Mouse (Mus musculus): ENCODE data around the gene Grin3b.

Grin3b gene

GRCm38 (mm10) chr10:79970415-79971182 is at the start of gene Grin3b:
Gene Grin3b, plus strand, starts transcription at chr10:79970715.
- DNase-seq (ENCODE audit: low spot score) = no peak

- DNase-seq (ENCODE audit: low spot score) = no peak
Measured at GRCm38 (mm10) chr10:79920958-79921535, 49.5 kb upstream of the Grin3b start, which contains the start of gene R3hdm4. Gene R3hdm4, minus strand, starts transcription at chr10:79921208.

GRCm38 (mm10) chr10:79921572-79921971 is 48.9 kb upstream of the Grin3b start:
- no peak for DNase-seq (ENCODE audit: low spot score)

- peak; percentile 91 for DNase-seq (ENCODE audit: low spot score)
Measured at GRCm38 (mm10) chr10:79924998-79925784, 45.3 kb upstream of the Grin3b start.

GRCm38 (mm10) chr10:79925785-79926490 is 44.6 kb upstream of the Grin3b start:
- no peak for DNase-seq (ENCODE audit: low spot score)

GRCm38 (mm10) chr10:79926491-79927323 is 43.8 kb upstream of the Grin3b start, which contains the start of gene Arid3a:
Gene Arid3a, plus strand, starts transcription at chr10:79927043.
- peak; percentile 87 for DNase-seq (ENCODE audit: low spot score)

GRCm38 (mm10) chr10:79927324-79928029 is 43.0 kb upstream of the Grin3b start:
- peak; percentile 47 for DNase-seq (ENCODE audit: low spot score)

- peak; percentile 75 for DNase-seq (ENCODE audit: low spot score)
Measured at GRCm38 (mm10) chr10:79928030-79928694, 42.4 kb upstream of the Grin3b start.

GRCm38 (mm10) chr10:79928907-79929701 is 41.4 kb upstream of the Grin3b start:
- DNase-seq (ENCODE audit: low spot score) = no peak

GRCm38 (mm10) chr10:79929967-79930825 is 40.3 kb upstream of the Grin3b start:
- no peak for DNase-seq (ENCODE audit: low spot score)

- no peak for DNase-seq (ENCODE audit: low spot score)
Measured at GRCm38 (mm10) chr10:79930826-79931186, 39.7 kb upstream of the Grin3b start.

GRCm38 (mm10) chr10:79931797-79932196 is 38.7 kb upstream of the Grin3b start:
- DNase-seq (ENCODE audit: low spot score) = no peak

- peak; percentile 65 for DNase-seq (ENCODE audit: low spot score)
Measured at GRCm38 (mm10) chr10:79932736-79933135, 37.8 kb upstream of the Grin3b start.

- no peak for DNase-seq (ENCODE audit: low spot score)
Measured at GRCm38 (mm10) chr10:79933145-79933679, 37.3 kb upstream of the Grin3b start.

- no peak for DNase-seq (ENCODE audit: low spot score)
Measured at GRCm38 (mm10) chr10:79933861-79934260, 36.7 kb upstream of the Grin3b start.

- DNase-seq (ENCODE audit: low spot score) = peak; percentile 95
Measured at GRCm38 (mm10) chr10:79934272-79934721, 36.2 kb upstream of the Grin3b start.

- no peak for DNase-seq (ENCODE audit: low spot score)
Measured at GRCm38 (mm10) chr10:79934794-79935569, 35.5 kb upstream of the Grin3b start.

Data from adipocyte (in vitro differentiated cells).